Mouse (Mus musculus): ENCODE results near the gene Anln. TPM values are rescaled to one million over a fixed set of nuclear protein-coding genes. Genes with fewer than 3 reads are reported as not detected.
"Not testable (repeated sequence)": the region's sequence is repeated elsewhere in the genome, so short reads cannot be mapped to it uniquely, and the experiment has no call there.

Gene Anln
- 1 to 10 TPM; 4.0 to 5.9 TPM for total RNA-seq (2021)

GRCm38 (mm10) chr9:22389021-22389476 lies at the start of gene Anln:
Gene Anln, minus strand, starts transcription at chr9:22389188.
- peak; percentile 77 to 94 for DNase-seq (ENCODE audit: extremely low spot score in 1 of 2, low spot score in 2 of 2)
- intact Hi-C loops (cut with DNase I), result no loop called here

GRCm38 (mm10) chr9:22434101-22434500 lies 45.1 kb upstream of the Anln start:
- no peak for DNase-seq (ENCODE audit: extremely low spot score in 1 of 2, low spot score in 2 of 2)
- intact Hi-C loops (cut with DNase I), result no loop called here

- DNase-seq (ENCODE audit: extremely low spot score in 1 of 2, low spot score in 2 of 2), result no peak
- intact Hi-C loops (cut with DNase I), result no loop called here
These were observed 44.2 kb upstream of the Anln start for GRCm38 (mm10) chr9:22433221-22433620.

- intact Hi-C loops (cut with DNase I), result no loop called here
These were observed 41.4 kb upstream of the Anln start for GRCm38 (mm10) chr9:22430315-22430840.

GRCm38 (mm10) chr9:22429533-22430241 lies 40.7 kb upstream of the Anln start:
- intact Hi-C loops (cut with DNase I), result no loop called here
- no peak for DNase-seq (ENCODE audit: extremely low spot score in 1 of 2, low spot score in 2 of 2)

More at GRCm38 (mm10) chr9:22430315-22430840, 41.4 kb upstream of the Anln start:
- DNase-seq (ENCODE audit: extremely low spot score in 1 of 2, low spot score in 2 of 2), result no peak

- intact Hi-C loops (cut with DNase I), result no loop called here
- DNase-seq (ENCODE audit: extremely low spot score in 1 of 2, low spot score in 2 of 2), result no peak
These were observed 39.9 kb upstream of the Anln start for GRCm38 (mm10) chr9:22428666-22429410.

- intact Hi-C loops (cut with DNase I), result no loop called here
- DNase-seq (ENCODE audit: extremely low spot score in 1 of 2, low spot score in 2 of 2), result no peak
These were observed 39.2 kb upstream of the Anln start for GRCm38 (mm10) chr9:22428028-22428665.

GRCm38 (mm10) chr9:22424719-22425118 lies 35.7 kb upstream of the Anln start:
- no peak for DNase-seq (ENCODE audit: extremely low spot score in 1 of 2, low spot score in 2 of 2)
- intact Hi-C loops (cut with DNase I), result no loop called here

GRCm38 (mm10) chr9:22424196-22424595 lies 35.2 kb upstream of the Anln start:
- DNase-seq (ENCODE audit: extremely low spot score in 1 of 2, low spot score in 2 of 2), result no peak
- intact Hi-C loops (cut with DNase I), result no loop called here

- intact Hi-C loops (cut with DNase I), result no loop called here
- no peak for DNase-seq (ENCODE audit: extremely low spot score in 1 of 2, low spot score in 2 of 2)
These were observed 34.5 kb upstream of the Anln start for GRCm38 (mm10) chr9:22423507-22423906.

GRCm38 (mm10) chr9:22422559-22422958 lies 33.6 kb upstream of the Anln start:
- intact Hi-C loops (cut with DNase I), result no loop called here
- DNase-seq (ENCODE audit: extremely low spot score in 1 of 2, low spot score in 2 of 2), result no peak

GRCm38 (mm10) chr9:22420491-22420890 lies 31.5 kb upstream of the Anln start:
- intact Hi-C loops (cut with DNase I), result no loop called here
- no peak for DNase-seq (ENCODE audit: extremely low spot score in 1 of 2, low spot score in 2 of 2)

GRCm38 (mm10) chr9:22419877-22420276 lies 30.9 kb upstream of the Anln start:
- DNase-seq (ENCODE audit: extremely low spot score in 1 of 2, low spot score in 2 of 2), result no peak
- intact Hi-C loops (cut with DNase I), result no loop called here

- intact Hi-C loops (cut with DNase I), result no loop called here
- DNase-seq (ENCODE audit: extremely low spot score in 1 of 2, low spot score in 2 of 2), result no peak
These were observed 28.6 kb upstream of the Anln start for GRCm38 (mm10) chr9:22417547-22417946.

GRCm38 (mm10) chr9:22416187-22416586 lies 27.2 kb upstream of the Anln start:
- intact Hi-C loops (cut with DNase I), result no loop called here
- no peak for DNase-seq (ENCODE audit: extremely low spot score in 1 of 2, low spot score in 2 of 2)

- intact Hi-C loops (cut with DNase I), result no loop called here
- DNase-seq (ENCODE audit: extremely low spot score in 1 of 2, low spot score in 2 of 2), result peak; percentile 97 to 98
These were observed 22.2 kb upstream of the Anln start, which contains the start of gene 9530077C05Rik for GRCm38 (mm10) chr9:22411002-22411857. Gene 9530077C05Rik, plus strand, starts transcription at chr9:22411513.

GRCm38 (mm10) chr9:22409501-22409900 lies 20.5 kb upstream of the Anln start:
- intact Hi-C loops (cut with DNase I), result loop anchor here (5.0 to 10.0 kb wide), 2 partner anchors 182 to 255 kb away; partner anchors contain the start of genes Pigyl and Zfp809
- no peak for DNase-seq (ENCODE audit: extremely low spot score in 1 of 2, low spot score in 2 of 2)

GRCm38 (mm10) chr9:22408344-22408743 lies 19.4 kb upstream of the Anln start:
- DNase-seq (ENCODE audit: extremely low spot score in 1 of 2, low spot score in 2 of 2), result not testable (repeated sequence)
- intact Hi-C loops (cut with DNase I), result loop anchor here (5.0 to 10.0 kb wide), 2 partner anchors 181 to 254 kb away; partner anchors contain the start of genes Pigyl and Zfp809

Measured in left cerebral cortex, postnatal 10 days (tissue).